Mouse (Mus musculus): Measurements from ENCODE around the gene AW209491.

Gene AW209491

DNA sequence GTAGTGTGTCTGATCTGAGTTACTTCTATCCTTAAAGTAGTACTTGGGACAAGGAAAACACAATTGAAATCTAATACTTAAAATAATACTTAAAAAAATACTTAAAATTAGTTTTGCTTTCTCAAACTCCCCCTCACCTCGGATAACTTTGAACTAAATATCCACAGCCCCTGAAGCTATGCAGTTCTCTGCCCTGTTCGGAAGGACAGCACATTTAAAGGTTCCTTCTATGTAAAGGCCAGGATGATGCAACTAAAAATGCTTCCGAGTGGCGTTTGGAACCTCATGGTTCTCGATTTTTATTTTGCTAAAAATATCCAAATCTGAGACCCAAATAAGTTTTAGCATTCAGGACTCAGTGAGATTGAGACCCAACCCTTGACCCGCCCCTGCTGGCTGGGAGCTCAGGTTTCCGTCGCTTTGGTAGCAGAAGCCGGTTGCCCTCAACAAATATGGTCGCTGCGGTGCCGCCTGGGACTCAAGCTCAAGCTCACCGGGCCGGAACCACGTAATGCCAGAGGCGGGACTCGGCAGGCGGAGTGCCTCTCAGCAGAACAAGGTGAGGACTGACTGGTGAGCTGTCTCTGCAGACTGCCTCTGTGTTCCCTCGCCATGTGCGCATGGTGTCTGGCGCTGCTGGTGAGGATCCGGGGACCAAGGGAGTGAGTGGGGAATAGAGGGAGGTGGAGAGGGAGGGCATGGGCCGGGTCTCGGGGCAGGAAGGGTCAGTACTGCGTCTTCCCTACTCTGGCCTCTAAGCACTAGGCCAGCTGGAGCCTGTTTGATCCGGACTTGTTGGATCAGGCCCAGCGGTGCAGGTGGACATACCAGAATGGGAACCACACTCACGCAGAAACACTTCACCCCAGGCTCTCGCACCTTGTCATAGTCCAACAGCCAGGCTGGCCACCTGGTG is at the start of gene AW209491:
Gene AW209491, plus strand, starts transcription at position 429 of the 916 bp plus-strand sequence.
- TF ChIP-seq GATA4 (IDR thresholded peaks at IDR 0.05; ENCODE audit: insufficient replicate concordance, low read length), result peak; percentile 4; the same call in 1 of the 2 replicates

- TF ChIP-seq GATA4 (IDR thresholded peaks at IDR 0.05; ENCODE audit: insufficient replicate concordance, low read length), result no peak
Observed at GRCm38 (mm10) chr13:14580392-14580791, 49.6 kb upstream of the AW209491 start.

GRCm38 (mm10) chr13:14602744-14603143 is 27.2 kb upstream of the AW209491 start:
- TF ChIP-seq GATA4 (IDR thresholded peaks at IDR 0.05; ENCODE audit: insufficient replicate concordance, low read length), result no peak

GRCm38 (mm10) chr13:14607616-14608015 is 22.3 kb upstream of the AW209491 start:
- no peak for TF ChIP-seq GATA4 (IDR thresholded peaks at IDR 0.05; ENCODE audit: insufficient replicate concordance, low read length)

DNA sequence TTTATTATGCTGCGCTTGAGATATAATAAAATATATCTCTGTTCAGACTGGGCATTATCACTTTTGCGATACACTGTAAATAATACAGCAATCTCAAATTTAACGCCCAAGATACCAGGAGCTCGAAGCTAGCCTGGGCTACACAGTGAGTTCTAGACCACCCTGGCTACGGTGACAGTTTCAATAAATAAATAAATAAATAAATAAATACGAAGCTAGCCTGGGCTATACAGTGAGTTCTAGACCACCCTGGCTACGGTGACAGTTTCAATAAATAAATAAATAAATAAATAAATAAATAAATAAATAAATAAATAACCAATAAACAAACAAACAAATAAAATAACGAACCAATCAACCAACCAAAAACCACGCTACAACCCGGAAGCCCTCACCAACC is 17.5 kb upstream of the AW209491 start:
- no peak for TF ChIP-seq GATA4 (IDR thresholded peaks at IDR 0.05; ENCODE audit: insufficient replicate concordance, low read length)

DNA sequence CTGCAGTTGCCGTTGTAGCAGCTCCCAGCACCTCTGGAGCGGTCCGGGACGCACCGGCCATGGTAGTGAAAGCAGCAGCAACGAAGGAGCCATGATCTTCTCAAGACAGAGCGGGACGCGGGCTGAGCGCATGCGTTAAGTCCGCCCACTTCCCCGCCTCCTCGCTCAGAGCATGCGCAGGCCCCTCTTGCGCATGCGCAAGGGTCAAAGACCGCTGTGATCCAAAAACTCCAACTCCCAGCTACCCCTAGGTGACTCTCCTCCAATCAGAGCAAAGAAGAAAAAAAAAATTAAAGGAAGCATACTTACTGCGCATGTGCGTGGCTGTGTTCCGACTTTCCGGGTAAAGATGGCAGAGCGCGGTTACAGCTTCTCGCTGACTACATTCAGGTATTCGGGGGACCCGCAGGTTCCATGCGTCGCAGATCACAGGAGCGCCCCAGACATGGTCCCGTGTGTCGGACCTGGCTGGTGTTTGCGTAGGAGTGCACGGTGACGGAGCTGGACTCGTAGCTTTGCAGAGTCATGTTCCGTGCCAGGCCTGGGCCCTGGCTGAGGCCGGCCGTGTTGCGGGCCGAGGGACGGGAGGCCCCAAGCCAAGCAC is 16.9 kb upstream of the AW209491 start, which contains the start of the genes Mrpl32 and Psma2:
Gene Mrpl32, minus strand, starts transcription at position 240 of the 604 bp plus-strand sequence.
Gene Psma2, plus strand, starts transcription at position 315 of the 604 bp plus-strand sequence.
- TF ChIP-seq GATA4 (IDR thresholded peaks at IDR 0.05; ENCODE audit: insufficient replicate concordance, low read length), result no peak

DNA sequence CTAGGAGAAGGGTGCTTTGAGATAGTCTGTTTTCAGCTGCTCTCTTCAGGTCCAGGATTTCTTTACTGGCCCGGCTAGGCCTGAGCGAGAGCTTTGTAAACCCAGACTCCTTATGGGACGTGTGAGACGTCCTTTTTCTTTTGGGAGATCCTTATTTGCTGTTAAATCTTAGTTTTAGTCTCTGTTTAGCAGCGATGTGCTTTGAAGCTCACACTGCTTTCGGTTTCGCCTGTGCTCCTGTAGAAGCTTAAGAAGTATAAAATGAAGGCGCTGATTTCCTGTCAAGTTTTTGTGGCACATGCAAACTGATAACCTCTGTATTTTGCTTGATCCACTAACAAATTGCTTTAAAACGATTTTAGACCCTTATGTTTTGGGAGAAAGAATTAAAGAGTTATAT is 16.4 kb upstream of the AW209491 start:
- TF ChIP-seq GATA4 (IDR thresholded peaks at IDR 0.05; ENCODE audit: insufficient replicate concordance, low read length), result no peak

DNA sequence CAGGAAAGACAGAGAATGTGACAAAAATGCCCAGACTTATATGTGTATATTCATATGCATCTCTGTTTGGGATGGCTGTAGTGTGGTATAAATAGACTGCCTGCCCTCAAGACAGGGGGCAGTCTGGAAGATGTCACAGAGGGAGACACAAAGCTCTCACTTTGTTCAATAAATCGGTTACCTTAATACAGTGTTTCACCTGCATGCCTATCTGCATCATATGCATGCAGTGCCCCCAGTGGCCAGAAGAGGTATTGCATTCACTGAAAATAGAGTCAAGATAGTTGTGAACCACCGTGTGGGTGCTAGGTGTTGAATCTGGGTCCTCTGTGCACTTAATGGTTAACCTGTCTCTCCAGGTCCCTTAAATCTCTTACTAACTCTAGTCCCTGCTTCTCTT is 11.2 kb upstream of the AW209491 start:
- TF ChIP-seq GATA4 (IDR thresholded peaks at IDR 0.05; ENCODE audit: insufficient replicate concordance, low read length), result no peak

DNA sequence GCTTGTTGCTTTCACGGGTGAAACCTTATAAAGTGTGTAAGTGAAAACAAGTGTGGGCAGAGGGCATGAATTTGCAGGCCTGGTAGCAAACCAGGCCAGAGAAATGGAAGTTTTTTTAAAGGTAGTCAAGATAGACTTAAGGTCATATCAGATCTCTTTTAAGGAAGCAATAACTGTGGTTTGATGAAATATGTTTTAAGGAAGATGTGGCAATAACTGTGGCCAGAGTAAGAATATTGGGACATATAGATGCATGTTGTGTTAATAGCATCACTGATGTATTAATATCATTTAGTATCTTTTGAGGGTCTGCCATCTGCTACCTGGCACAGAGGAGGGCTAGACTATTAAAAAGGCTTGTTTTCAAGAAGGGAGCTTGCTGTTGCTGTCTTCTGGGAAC is 10.0 kb downstream of the AW209491 start:
- TF ChIP-seq GATA4 (IDR thresholded peaks at IDR 0.05; ENCODE audit: insufficient replicate concordance, low read length), result no peak

- no peak for TF ChIP-seq GATA4 (IDR thresholded peaks at IDR 0.05; ENCODE audit: insufficient replicate concordance, low read length)
Observed at GRCm38 (mm10) chr13:14649301-14649700, 19.3 kb downstream of the AW209491 start.

- no peak for TF ChIP-seq GATA4 (IDR thresholded peaks at IDR 0.05; ENCODE audit: insufficient replicate concordance, low read length)
Observed at GRCm38 (mm10) chr13:14667107-14667506, 37.2 kb downstream of the AW209491 start.

- no peak for TF ChIP-seq GATA4 (IDR thresholded peaks at IDR 0.05; ENCODE audit: insufficient replicate concordance, low read length)
Observed at GRCm38 (mm10) chr13:14670342-14670741, 40.4 kb downstream of the AW209491 start.

Measured in liver, adult (tissue).